Mouse (Mus musculus) heart, postnatal 25 days (tissue): ENCODE results near the gene Ppp1r14b. TPM values are rescaled to one million over a fixed set of nuclear protein-coding genes. Genes with fewer than 3 reads are reported as not detected.

Experiments
- DNase-seq: peaks from one replicate; pipeline ENCODE4 v3.0.0; 2022; ENCODE audit warnings: low spot score
- intact Hi-C: fragments of 180-260 bp; cut with DNase I; formaldehyde crosslinking; loops from one replicate; pipeline ENCODE4 v1.15.1; 2025
- total RNA-seq, 2 experiments: library from RNA; stranded (reverse); gene quantifications; 2 replicates each; pipeline ENCODE4 v1.2.3; 2021

The Ppp1r14b gene
- total RNA-seq, 2 experiments from 2014 or later: 83.5 to 112 TPM

DNA sequence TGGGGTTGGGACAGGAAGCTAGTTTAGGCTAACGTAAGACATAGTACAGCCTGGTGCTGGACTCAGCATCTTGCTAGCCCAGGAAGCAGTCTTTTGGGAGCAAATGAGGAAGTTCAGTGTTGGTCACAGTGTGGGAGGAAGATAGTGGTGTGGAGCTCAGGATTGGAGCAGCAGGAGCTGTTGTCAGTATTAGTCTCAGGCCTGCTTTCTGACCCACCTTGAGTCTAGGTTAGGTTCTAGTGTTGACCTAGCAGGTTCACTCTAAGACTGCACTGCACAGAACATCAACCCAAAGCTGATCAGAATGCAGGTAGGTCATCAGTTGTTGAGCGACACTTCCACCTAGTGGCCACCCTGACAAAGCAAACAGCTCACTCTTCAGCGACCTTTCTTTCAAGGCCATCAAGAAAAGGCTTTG is 45.5 kb downstream of the Ppp1r14b start:
- intact Hi-C loops: loop anchor here (2.0 to 5.0 kb wide), 3 partner anchors 43 to 531 kb away; partner anchors contain the start of genes Catsperz and Plcb3
- DNase-seq: no peak

Other genes starting within 250 kb of the Ppp1r14b start
- gene Rps6ka4, start 134.3 kb upstream of the Ppp1r14b start, total RNA-seq: 10 to 100 TPM; 17.2 to 19.0 TPM
- gene Ccdc88b, start 116.8 kb upstream of the Ppp1r14b start, total RNA-seq: under 1 TPM; 0.55 to 0.73 TPM
- 10 to 100 TPM; 29.2 to 32.6 TPM for gene Trmt112, start 65.3 kb upstream of the Ppp1r14b start, total RNA-seq
- 100 to 1,000 TPM; 722 to 748 TPM for gene Prdx5, start 64.9 kb upstream of the Ppp1r14b start, total RNA-seq
- 100 to 1,000 TPM; 146 to 156 TPM for gene Esrra, start 53.2 kb upstream of the Ppp1r14b start, total RNA-seq
- not detected for gene Catsperz, start 49.6 kb upstream of the Ppp1r14b start, total RNA-seq
- gene Kcnk4, start 40.5 kb upstream of the Ppp1r14b start, total RNA-seq: under 1 TPM; 0.20 to 0.36 TPM
- 10 to 100 TPM; 24.4 to 27.3 TPM for gene Bad, start 33.1 kb upstream of the Ppp1r14b start, total RNA-seq
- gene Gpr137, start 32.5 kb upstream of the Ppp1r14b start, total RNA-seq: 10 to 100 TPM; 35.0 to 38.8 TPM
- gene Plcb3, start 1.5 kb downstream of the Ppp1r14b start, total RNA-seq: 10 to 100 TPM; 15.6 to 17.7 TPM
- gene Fkbp2, start 5.5 kb downstream of the Ppp1r14b start, total RNA-seq: 10 to 100 TPM; 16.5 to 22.2 TPM
- 100 to 1,000 TPM; 410 to 431 TPM for gene Vegfb, start 12.7 kb downstream of the Ppp1r14b start, total RNA-seq
- 10 to 100 TPM; 48.2 to 56.1 TPM for gene Dnajc4, start 17.6 kb downstream of the Ppp1r14b start, total RNA-seq
- 10 to 100 TPM; 26.9 to 27.9 TPM for gene Nudt22, start 21.1 kb downstream of the Ppp1r14b start, total RNA-seq
- 10 to 100 TPM; 23.1 to 24.0 TPM for gene Trpt1, start 21.2 kb downstream of the Ppp1r14b start, total RNA-seq
- 1 to 10 TPM; 4.4 to 4.7 TPM for gene Fermt3, start 44.5 kb downstream of the Ppp1r14b start, total RNA-seq
- 100 to 1,000 TPM; 110 to 129 TPM for gene Stip1, start 65.0 kb downstream of the Ppp1r14b start, total RNA-seq
- gene Macrod1, start 81.8 kb downstream of the Ppp1r14b start, total RNA-seq: 100 to 1,000 TPM; 240 to 243 TPM
- 1 to 10 TPM; 1.1 to 1.4 TPM for gene Flrt1, start 130.8 kb downstream of the Ppp1r14b start, total RNA-seq
- gene Otub1, start 231.3 kb downstream of the Ppp1r14b start, total RNA-seq: 10 to 100 TPM; 74.7 to 82.3 TPM
- 100 to 1,000 TPM; 407 to 462 TPM for gene Cox8a, start 242.6 kb downstream of the Ppp1r14b start, total RNA-seq